Mouse (Mus musculus) heart, postnatal 14 days (tissue): ENCODE results near the gene Atp8a2. TPM values are rescaled to one million over a fixed set of nuclear protein-coding genes. Genes with fewer than 3 reads are reported as not detected.

Experiments
- DNase-seq, 2 experiments: peaks; one replicate each; pipeline ENCODE4 v3.0.0; 2021 to 2022
- intact Hi-C: fragments of 180-260 bp; cut with DNase I; formaldehyde crosslinking; loops from one replicate; pipeline ENCODE4 v1.15.1; 2025
- total RNA-seq, 2 experiments: library from RNA; stranded (reverse); gene quantifications; 2 replicates each; pipeline ENCODE4 v1.2.3; 2021

Gene Atp8a2
- total RNA-seq, 2 experiments from 2014 or later, result 4.2 to 5.6 TPM

GRCm38 (mm10) chr14:59681906-59682305 is 515.1 kb downstream of the Atp8a2 start:
- intact Hi-C loops, result no loop called here

GRCm38 (mm10) chr14:59677598-59678003 is 519.4 kb downstream of the Atp8a2 start:
- intact Hi-C loops, result no loop called here
- no peak for DNase-seq

More at GRCm38 (mm10) chr14:59681906-59682305, 515.1 kb downstream of the Atp8a2 start:
- DNase-seq, result no peak

GRCm38 (mm10) chr14:59675330-59675729 is 521.6 kb downstream of the Atp8a2 start:
- DNase-seq, result no peak
- intact Hi-C loops, result no loop called here

- intact Hi-C loops, result no loop called here
- no peak for DNase-seq
Measured at GRCm38 (mm10) chr14:59674556-59674955, 522.4 kb downstream of the Atp8a2 start.

GRCm38 (mm10) chr14:59672893-59673515 is 524.0 kb downstream of the Atp8a2 start:
- intact Hi-C loops, result no loop called here
- DNase-seq, result no peak

- intact Hi-C loops, result no loop called here
- no peak for DNase-seq
Measured at GRCm38 (mm10) chr14:59657098-59657497, 539.9 kb downstream of the Atp8a2 start.

- no peak for DNase-seq
- intact Hi-C loops, result no loop called here
Measured at GRCm38 (mm10) chr14:59656591-59656990, 540.4 kb downstream of the Atp8a2 start.

- intact Hi-C loops, result no loop called here
Measured at GRCm38 (mm10) chr14:59649337-59649736, 547.6 kb downstream of the Atp8a2 start.

GRCm38 (mm10) chr14:59648611-59649010 is 548.4 kb downstream of the Atp8a2 start:
- intact Hi-C loops, result no loop called here
- DNase-seq, result no peak

More at GRCm38 (mm10) chr14:59649337-59649736, 547.6 kb downstream of the Atp8a2 start:
- no peak for DNase-seq

- intact Hi-C loops, result no loop called here
- DNase-seq, result no peak
Measured at GRCm38 (mm10) chr14:59646826-59647697, 549.9 kb downstream of the Atp8a2 start.

GRCm38 (mm10) chr14:59644896-59645295 is 552.1 kb downstream of the Atp8a2 start:
- DNase-seq, result no peak
- intact Hi-C loops, result no loop called here

GRCm38 (mm10) chr14:59644166-59644565 is 552.8 kb downstream of the Atp8a2 start:
- intact Hi-C loops, result no loop called here
- DNase-seq, result no peak

GRCm38 (mm10) chr14:59643582-59643981 is 553.4 kb downstream of the Atp8a2 start:
- intact Hi-C loops, result no loop called here
- peak; percentile 23 to 37 for DNase-seq

GRCm38 (mm10) chr14:59641856-59642255 is 555.1 kb downstream of the Atp8a2 start:
- no peak for DNase-seq
- intact Hi-C loops, result no loop called here

GRCm38 (mm10) chr14:59638906-59639703 is 557.9 kb downstream of the Atp8a2 start:
- intact Hi-C loops, result no loop called here
- no peak for DNase-seq

- intact Hi-C loops, result no loop called here
- DNase-seq, result no peak
Measured at GRCm38 (mm10) chr14:59633988-59634387, 563.0 kb downstream of the Atp8a2 start.

- DNase-seq, result no peak
- intact Hi-C loops, result no loop called here
Measured at GRCm38 (mm10) chr14:59633295-59633898, 563.6 kb downstream of the Atp8a2 start.

GRCm38 (mm10) chr14:59632067-59632466 is 564.9 kb downstream of the Atp8a2 start:
- no peak for DNase-seq
- intact Hi-C loops, result no loop called here

- intact Hi-C loops, result no loop called here
- no peak for DNase-seq
Measured at GRCm38 (mm10) chr14:59630096-59630495, 566.9 kb downstream of the Atp8a2 start.

- intact Hi-C loops, result loop anchor here (5.0 kb wide), 1 partner anchor 313 kb away; no protein-coding TSS in a partner anchor
- DNase-seq, result no peak
Measured at GRCm38 (mm10) chr14:59629308-59629707, 567.7 kb downstream of the Atp8a2 start.
